Mouse (Mus musculus): ENCODE results near the gene Tnfaip8l2. TPM values are rescaled to one million over a fixed set of nuclear protein-coding genes. Genes with fewer than 3 reads are reported as not detected.

Gene Tnfaip8l2
- total and polyA plus RNA-seq, 2 experiments, result 2.3 to 4.0 TPM

DNA sequence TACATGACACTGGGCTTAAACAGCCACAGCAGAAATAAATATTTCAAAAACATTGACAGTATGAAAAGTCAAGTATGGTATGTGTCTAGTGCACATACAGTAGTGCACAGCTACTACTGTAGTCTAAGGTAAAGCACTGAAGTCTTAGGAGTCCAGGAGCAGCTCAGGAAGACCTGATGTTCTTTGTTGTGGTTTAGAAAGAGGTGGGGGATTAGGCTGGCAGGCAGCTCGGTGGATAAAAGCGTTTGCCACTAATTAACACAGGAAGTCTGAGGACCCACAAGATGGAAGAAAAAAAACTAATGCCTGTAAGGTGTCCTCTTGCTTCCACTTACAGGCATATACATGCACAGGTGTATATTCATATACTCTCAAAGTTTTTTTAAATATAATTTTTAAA, 41.3 kb downstream of the Tnfaip8l2 start:
- no peak for DNase-seq (ENCODE audit: extremely low read depth, low read depth, low spot score)
- peaks cover 8% of the 10 kb centered on the region; the same call in 1 of the 2 replicates for H3K36me3 ChIP-seq (ENCODE audit: control insufficient read depth, insufficient read depth, low read length)
- H3K4me3 ChIP-seq (ENCODE audit: insufficient read depth, low read depth, low read length), result no peak overlapping the region
- H3K79me2 ChIP-seq (ENCODE audit: control insufficient read depth, insufficient read depth, low read length), result peaks cover 26% of the 10 kb centered on the region
- H3K4me1 ChIP-seq (ENCODE audit: control insufficient read depth, insufficient read depth, low read length), result peaks cover 7% of the 10 kb centered on the region; the same call in 1 of the 2 replicates
- H3K27me3 ChIP-seq (ENCODE audit: control insufficient read depth, insufficient read depth, low read length), result no peaks in the 10 kb centered on the region
- H3K27ac ChIP-seq (replicated peaks; ENCODE audit: insufficient read depth, low read depth, low read length), result no peak overlapping the region
- TF ChIP-seq POLR2A (IDR thresholded peaks at IDR 0.05; ENCODE audit: extremely low read depth, insufficient read depth, low read length), result no peak
- 58% methylated on average over 2 of the region's 2 CpGs for WGBS
- no peak overlapping the region for H3K9ac ChIP-seq (ENCODE audit: low read depth, low read length)

Other genes starting within 250 kb of the Tnfaip8l2 start
- 631 and 642 TPM in 2 replicates for gene Selenbp1, start 209.3 kb downstream of the Tnfaip8l2 start, total RNA-seq (2014; rRNA removed)
- 641 and 744 TPM in 2 replicates for gene Selenbp1, start 209.3 kb downstream of the Tnfaip8l2 start, polyA plus RNA-seq (2012; rRNA removed)
- 6.4 and 7.0 TPM in 2 replicates for gene Rfx5, start 188.3 kb downstream of the Tnfaip8l2 start, total RNA-seq (2014; rRNA removed)
- gene Rfx5, start 188.3 kb downstream of the Tnfaip8l2 start, polyA plus RNA-seq (2012; rRNA removed), result 6.0 and 7.1 TPM in 2 replicates
- 26.5 and 30.8 TPM in 2 replicates for gene Pi4kb, start 167.6 kb downstream of the Tnfaip8l2 start, total RNA-seq (2014; rRNA removed)
- gene Pi4kb, start 167.6 kb downstream of the Tnfaip8l2 start, polyA plus RNA-seq (2012; rRNA removed), result 25.3 and 26.0 TPM in 2 replicates
- gene Zfp687, start 126.9 kb downstream of the Tnfaip8l2 start, total RNA-seq (2014; rRNA removed), result 2.1 and 3.2 TPM in 2 replicates
- 6.8 and 8.8 TPM in 2 replicates for gene Zfp687, start 126.9 kb downstream of the Tnfaip8l2 start, polyA plus RNA-seq (2012; rRNA removed)
- gene Psmd4, start 99.7 kb downstream of the Tnfaip8l2 start, total RNA-seq (2014; rRNA removed), result 140 and 156 TPM in 2 replicates
- gene Psmd4, start 99.7 kb downstream of the Tnfaip8l2 start, polyA plus RNA-seq (2012; rRNA removed), result 132 and 134 TPM in 2 replicates
- gene Pip5k1a, start 35.4 kb downstream of the Tnfaip8l2 start, total RNA-seq (2014; rRNA removed), result 4.5 and 5.6 TPM in 2 replicates
- gene Pip5k1a, start 35.4 kb downstream of the Tnfaip8l2 start, polyA plus RNA-seq (2012; rRNA removed), result 5.2 and 6.7 TPM in 2 replicates
- gene Vps72, start 31.3 kb downstream of the Tnfaip8l2 start, total RNA-seq (2014; rRNA removed), result 9.9 and 12.7 TPM in 2 replicates
- gene Vps72, start 31.3 kb downstream of the Tnfaip8l2 start, polyA plus RNA-seq (2012; rRNA removed), result 25.1 and 27.4 TPM in 2 replicates
- gene Tmod4, start 17.9 kb downstream of the Tnfaip8l2 start, total RNA-seq (2014; rRNA removed), result 0.65 TPM in 1 of 2 replicates, not detected in the other
- gene Tmod4, start 17.9 kb downstream of the Tnfaip8l2 start, polyA plus RNA-seq (2012; rRNA removed), result 0.25 TPM in 1 of 2 replicates, not detected in the other
- gene Scnm1, start 8.3 kb downstream of the Tnfaip8l2 start, total RNA-seq (2014; rRNA removed), result 12.6 and 13.3 TPM in 2 replicates
- 15.2 and 17.7 TPM in 2 replicates for gene Scnm1, start 8.3 kb downstream of the Tnfaip8l2 start, polyA plus RNA-seq (2012; rRNA removed)
- 7.0 and 7.9 TPM in 2 replicates for gene Lysmd1, start 8.3 kb downstream of the Tnfaip8l2 start, total RNA-seq (2014; rRNA removed)
- gene Lysmd1, start 8.3 kb downstream of the Tnfaip8l2 start, polyA plus RNA-seq (2012; rRNA removed), result 6.1 and 6.5 TPM in 2 replicates
- gene Sema6c, start 18.1 kb upstream of the Tnfaip8l2 start, total RNA-seq (2014; rRNA removed), result 0.65 and 1.1 TPM in 2 replicates
- 2.1 and 2.9 TPM in 2 replicates for gene Sema6c, start 18.1 kb upstream of the Tnfaip8l2 start, polyA plus RNA-seq (2012; rRNA removed)
- 13.7 and 17.6 TPM in 2 replicates for gene Gabpb2, start 75.6 kb upstream of the Tnfaip8l2 start, total RNA-seq (2014; rRNA removed)
- 4.4 and 6.1 TPM in 2 replicates for gene Gabpb2, start 75.6 kb upstream of the Tnfaip8l2 start, polyA plus RNA-seq (2012; rRNA removed)
- 8.9 and 12.3 TPM in 2 replicates for gene Cdc42se1, start 86.4 kb upstream of the Tnfaip8l2 start, total RNA-seq (2014; rRNA removed)
- 12.4 and 13.1 TPM in 2 replicates for gene Cdc42se1, start 86.4 kb upstream of the Tnfaip8l2 start, polyA plus RNA-seq (2012; rRNA removed)
- gene Mllt11, start 89.8 kb upstream of the Tnfaip8l2 start, total RNA-seq (2014; rRNA removed), result 0.81 and 0.83 TPM in 2 replicates
- gene Mllt11, start 89.8 kb upstream of the Tnfaip8l2 start, polyA plus RNA-seq (2012; rRNA removed), result 0.81 and 1.4 TPM in 2 replicates
- 0.09 TPM in 1 of 2 replicates, not detected in the other for gene Gm128, start 99.2 kb upstream of the Tnfaip8l2 start, total RNA-seq (2014; rRNA removed)
- 0.06 TPM in 1 of 2 replicates, not detected in the other for gene Gm128, start 99.2 kb upstream of the Tnfaip8l2 start, polyA plus RNA-seq (2012; rRNA removed)
- 0.07 TPM in 1 of 2 replicates, not detected in the other for gene Bnipl, start 108.8 kb upstream of the Tnfaip8l2 start, total RNA-seq (2014; rRNA removed)
- 0.16 TPM in 1 of 2 replicates, not detected in the other for gene Bnipl, start 108.8 kb upstream of the Tnfaip8l2 start, polyA plus RNA-seq (2012; rRNA removed)
- 56.6 and 63.6 TPM in 2 replicates for gene Mindy1, start 139.0 kb upstream of the Tnfaip8l2 start, total RNA-seq (2014; rRNA removed)
- 122 and 137 TPM in 2 replicates for gene Mindy1, start 139.0 kb upstream of the Tnfaip8l2 start, polyA plus RNA-seq (2012; rRNA removed)
- gene Prune1, start 139.7 kb upstream of the Tnfaip8l2 start, total RNA-seq (2014; rRNA removed), result 7.6 and 7.8 TPM in 2 replicates
- gene Prune1, start 139.7 kb upstream of the Tnfaip8l2 start, polyA plus RNA-seq (2012; rRNA removed), result 11.3 and 12.8 TPM in 2 replicates
- 0.54 and 0.55 TPM in 2 replicates for gene Anxa9, start 164.8 kb upstream of the Tnfaip8l2 start, total RNA-seq (2014; rRNA removed)
- 0.47 and 0.91 TPM in 2 replicates for gene Anxa9, start 164.8 kb upstream of the Tnfaip8l2 start, polyA plus RNA-seq (2012; rRNA removed)
- 283 and 284 TPM in 2 replicates for gene Cers2, start 172.4 kb upstream of the Tnfaip8l2 start, total RNA-seq (2014; rRNA removed)
- 266 and 271 TPM in 2 replicates for gene Cers2, start 172.4 kb upstream of the Tnfaip8l2 start, polyA plus RNA-seq (2012; rRNA removed)
- gene Setdb1, start 214.8 kb upstream of the Tnfaip8l2 start, total RNA-seq (2014; rRNA removed), result 13.3 and 15.7 TPM in 2 replicates
- gene Setdb1, start 214.8 kb upstream of the Tnfaip8l2 start, polyA plus RNA-seq (2012; rRNA removed), result 6.3 and 8.6 TPM in 2 replicates

Measured in liver, adult 2 months (tissue).